18 mouse cellular contexts compared by ENCODE assay signal in the genomic region with DNA sequence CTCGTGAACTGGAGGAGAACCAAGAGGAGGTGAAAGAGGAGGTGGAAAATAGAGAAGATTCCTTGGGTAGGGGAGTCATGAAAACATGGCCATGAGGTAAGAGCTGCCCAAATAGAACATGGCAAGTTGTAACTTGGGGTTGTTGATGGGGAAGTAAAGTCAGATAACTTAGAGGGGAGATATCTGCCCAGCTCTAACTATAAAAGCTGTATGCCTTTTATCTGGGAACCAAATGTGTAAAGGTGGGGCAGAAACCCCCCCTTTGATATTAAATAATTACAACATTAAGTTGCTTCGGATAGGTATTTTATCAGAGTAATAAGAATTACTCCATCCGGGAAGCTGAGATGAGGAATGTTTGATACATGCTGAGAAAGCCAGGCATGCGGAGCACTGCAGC. TPM values are rescaled to one million over a fixed set of nuclear protein-coding genes. Genes with fewer than 3 reads are reported as not detected.
"Had no signal": no experiment of that assay in that cellular context is flagged by ENCODE, and none has a peak within 500 bp of the region (broad histone marks: within the 10 kb centered on the region; RNA-seq: fewer than 3 reads in every experiment).

No protein-coding gene starts in this region.

- H3K27ac ChIP-seq: midbrain, embryonic 10.5 days; midbrain, embryonic 12.5 days; neural tube, embryonic 12.5 days had no signal

- DNase-seq: lung, adult 18-20 months; lung, embryonic 14.5 days; lung, postnatal 10 days; lung, postnatal 4 days; midbrain, embryonic 14.5 days; retina, postnatal 1 day; right cerebral cortex, postnatal 25 days; right cerebral cortex, postnatal 4 days; spleen, adult 18-20 months; thymus, adult 18-20 months; thymus, postnatal 14 days; thymus, postnatal 36 days had no signal

- H3K9ac ChIP-seq: lung, embryonic 14.5 days; midbrain, embryonic 12.5 days; neural tube, embryonic 12.5 days had no signal

- H3K9me3 ChIP-seq: midbrain, embryonic 10.5 days; midbrain, embryonic 12.5 days; neural tube, embryonic 12.5 days had no signal

- H3K27me3 ChIP-seq: midbrain, embryonic 12.5 days; neural tube, embryonic 12.5 days had no signal

- H3K36me3 ChIP-seq: midbrain, embryonic 10.5 days; midbrain, embryonic 12.5 days; neural tube, embryonic 12.5 days had no signal

- ATAC-seq: midbrain, embryonic 16.5 days had no signal

- H3K4me3 ChIP-seq: midbrain, embryonic 10.5 days; midbrain, embryonic 12.5 days; myocyte; neural tube, embryonic 12.5 days had no signal

- H3K4me2 ChIP-seq: lung, embryonic 14.5 days; midbrain, embryonic 12.5 days had no signal

RNA-seq across cellular contexts. Expression of a gene that starts 19.1 kb away (rescaled TPM):
- polyA plus RNA-seq: lung, embryonic 16.5 days had no signal
